Mouse (Mus musculus) forebrain, embryonic 16.5 days (tissue): Measurements from ENCODE around the gene 3110009E18Rik. TPM values are rescaled to one million over a fixed set of nuclear protein-coding genes. Genes with fewer than 3 reads are reported as not detected.

ENCODE experiments used
- ATAC-seq: fragments of 200-750 bp; cut with Nextera tagmentation; 2 replicates; pipeline ENCODE4 v1.8.0; 2017; ENCODE audit warnings: mild to moderate bottlenecking, moderate library complexity
- H3K27ac ChIP-seq: fragments of 300-500 bp; sonication (generic); 2 replicates; pipeline ENCODE4 v1.5.1; 2014; ENCODE audit warnings: low read length, control low read depth
- H3K27me3 ChIP-seq: fragments of 300-500 bp; sonication (generic); replicated peaks from 2 replicates; pipeline ENCODE4 v1.6.1; 2014; ENCODE audit warnings: low read length; ENCODE audit not compliant: control insufficient read depth, insufficient read depth
- H3K36me3 ChIP-seq: fragments of 300-500 bp; sonication (generic); 2 replicates; pipeline ENCODE4 v1.6.1; 2014; ENCODE audit not compliant: control insufficient read depth, insufficient read depth
- H3K4me1 ChIP-seq: fragments of 300-500 bp; sonication (generic); replicated peaks from 2 replicates; pipeline ENCODE4 v1.6.1; 2014; ENCODE audit warnings: low read length; ENCODE audit not compliant: control insufficient read depth, insufficient read depth
- H3K4me2 ChIP-seq: fragments of 300-500 bp; sonication (generic); 2 replicates; pipeline ENCODE4 v1.6.1; 2014; ENCODE audit warnings: mild to moderate bottlenecking, low read length, control low read depth
- H3K4me3 ChIP-seq: fragments of 300-500 bp; sonication (generic); replicated peaks from 2 replicates; pipeline ENCODE4 v1.5.1; 2014; ENCODE audit warnings: mild to moderate bottlenecking, low read length, control low read depth
- H3K9ac ChIP-seq: fragments of 300-500 bp; sonication (generic); replicated peaks from 2 replicates; pipeline ENCODE4 v1.6.1; 2014; ENCODE audit warnings: low read depth, low read length, control low read depth
- H3K9me3 ChIP-seq: fragments of 300-500 bp; sonication (generic); 2 replicates; pipeline ENCODE4 v1.6.1; 2016; ENCODE audit warnings: low read length; ENCODE audit not compliant: control insufficient read depth
- WGBS: fragments of 180-500 bp; shearing (Covaris S2); extraction: QIAGEN DNeasy Blood & Tissue Kit; methylation state at CpG from one replicate; pipeline ENCODE4 v1.1.7; 2014; 5-methylcytosine and 5-hydroxymethylcytosine counted together
- polyA plus RNA-seq: library from polyadenylated mRNA; unstranded; fragments of >200 nt; fragmentation: Nextera tagmentation; extraction: Ambion mirVana; gene quantifications from 2 replicates; pipeline ENCODE4 v1.2.1, GENCODE M21; 2015

The 3110009E18Rik gene
- polyA plus RNA-seq, 1 experiment from 2014 or later = 22.8 TPM

- no peak overlapping the region for H3K4me2 ChIP-seq
- no peak for ATAC-seq
- no peak overlapping the region for H3K9ac ChIP-seq
- no peak overlapping the region for H3K4me3 ChIP-seq
- H3K4me1 ChIP-seq = no peaks in the 10 kb centered on the region
- 69% methylated on average over 6 of the region's 6 CpGs for WGBS
- no peaks in the 10 kb centered on the region for H3K9me3 ChIP-seq
- H3K36me3 ChIP-seq = no peaks in the 10 kb centered on the region
- no peak overlapping the region for H3K27ac ChIP-seq
- H3K27me3 ChIP-seq = no peaks in the 10 kb centered on the region
Observed at GRCm38 (mm10) chr1:120099483-120099882, 21.5 kb upstream of the 3110009E18Rik start.

GRCm38 (mm10) chr1:120100456-120101226, 20.3 kb upstream of the 3110009E18Rik start:
- Histone ChIP-seq H3K36me3 (no peaks in the 10 kb centered on the region), H3K27ac (no peak overlapping the region), H3K9me3 (no peaks in the 10 kb centered on the region), H3K4me1 (no peaks in the 10 kb centered on the region), H3K4me2 (no peak overlapping the region), H3K4me3 (no peak overlapping the region), H3K9ac (no peak overlapping the region), H3K27me3 (no peaks in the 10 kb centered on the region)
- WGBS = 82% methylated on average over 8 of the region's 8 CpGs
- no peak for ATAC-seq

GRCm38 (mm10) chr1:120101227-120101609, 19.8 kb upstream of the 3110009E18Rik start:
- no peak for ATAC-seq

GRCm38 (mm10) chr1:120105556-120105959, 15.4 kb upstream of the 3110009E18Rik start:
- H3K27ac ChIP-seq = no peak overlapping the region
- no peak for ATAC-seq
- no peaks in the 10 kb centered on the region for H3K36me3 ChIP-seq
- 69% methylated on average over 5 of the region's 5 CpGs for WGBS
- no peak overlapping the region for H3K4me2 ChIP-seq
- no peaks in the 10 kb centered on the region for H3K4me1 ChIP-seq
- H3K27me3 ChIP-seq = no peaks in the 10 kb centered on the region
- H3K9me3 ChIP-seq = no peaks in the 10 kb centered on the region
- H3K9ac ChIP-seq = no peak overlapping the region
- no peak overlapping the region for H3K4me3 ChIP-seq

More at GRCm38 (mm10) chr1:120101227-120101609, 19.8 kb upstream of the 3110009E18Rik start:
- H3K9me3 ChIP-seq = no peaks in the 10 kb centered on the region
- no peaks in the 10 kb centered on the region for H3K4me1 ChIP-seq
- no peaks in the 10 kb centered on the region for H3K27me3 ChIP-seq
- H3K4me3 ChIP-seq = no peak overlapping the region
- no peaks in the 10 kb centered on the region for H3K36me3 ChIP-seq
- H3K27ac ChIP-seq = no peak overlapping the region
- 84% methylated on average over 3 of the region's 3 CpGs for WGBS
- H3K9ac ChIP-seq = no peak overlapping the region
- no peak overlapping the region for H3K4me2 ChIP-seq

- H3K9me3 ChIP-seq = no peaks in the 10 kb centered on the region
- WGBS = 89% methylated on average over 19 of the region's 19 CpGs
- H3K4me3 ChIP-seq = no peak overlapping the region
- H3K4me2 ChIP-seq = no peak overlapping the region
- peaks cover 8% of the 10 kb centered on the region for H3K36me3 ChIP-seq
- no peaks in the 10 kb centered on the region for H3K27me3 ChIP-seq
- H3K27ac ChIP-seq = no peak overlapping the region
- peaks cover 2% of the 10 kb centered on the region; the same call in 1 of the 2 replicates for H3K4me1 ChIP-seq
- H3K9ac ChIP-seq = no peak overlapping the region
- ATAC-seq = no peak
Observed at GRCm38 (mm10) chr1:120109741-120110432, 11.1 kb upstream of the 3110009E18Rik start.

GRCm38 (mm10) chr1:120111766-120112165, 9.2 kb upstream of the 3110009E18Rik start:
- Histone ChIP-seq H3K4me2 (no peak overlapping the region), H3K36me3 (peaks cover 10% of the 10 kb centered on the region), H3K9me3 (no peaks in the 10 kb centered on the region), H3K9ac (no peak overlapping the region), H3K4me1 (peaks cover 15% of the 10 kb centered on the region), H3K4me3 (no peak overlapping the region), H3K27ac (no peak overlapping the region), H3K27me3 (no peaks in the 10 kb centered on the region)
- ATAC-seq = no peak
- WGBS = 83% methylated on average over 8 of the region's 8 CpGs

GRCm38 (mm10) chr1:120112251-120113187, 8.5 kb upstream of the 3110009E18Rik start:
- H3K4me3 ChIP-seq = no peak overlapping the region
- no peaks in the 10 kb centered on the region for H3K9me3 ChIP-seq
- no peak overlapping the region for H3K9ac ChIP-seq
- H3K4me2 ChIP-seq = no peak overlapping the region
- H3K27ac ChIP-seq = no peak overlapping the region; the same call in 1 of the 2 replicates
- 91% methylated on average over 12 of the region's 12 CpGs for WGBS
- ATAC-seq = no peak
- H3K36me3 ChIP-seq = peaks cover 10% of the 10 kb centered on the region
- no peaks in the 10 kb centered on the region for H3K27me3 ChIP-seq
- peaks cover 15% of the 10 kb centered on the region for H3K4me1 ChIP-seq

- Histone ChIP-seq H3K4me1 (peaks cover 40% of the 10 kb centered on the region), H3K9me3 (no peaks in the 10 kb centered on the region), H3K4me2 (no peak overlapping the region), H3K27me3 (no peaks in the 10 kb centered on the region), H3K27ac (peak overlapping the region; percentile 79), H3K4me3 (no peak overlapping the region), H3K9ac (no peak overlapping the region), H3K36me3 (peaks cover 10% of the 10 kb centered on the region)
- peak; percentile 87 for ATAC-seq
- WGBS = 19% methylated on average over 9 of the region's 9 CpGs
Observed at GRCm38 (mm10) chr1:120115671-120116081, 5.3 kb upstream of the 3110009E18Rik start.

GRCm38 (mm10) chr1:120116106-120116505, 4.9 kb upstream of the 3110009E18Rik start:
- H3K36me3 ChIP-seq = peaks cover 10% of the 10 kb centered on the region
- no peak for ATAC-seq
- peaks cover 40% of the 10 kb centered on the region for H3K4me1 ChIP-seq
- H3K4me3 ChIP-seq = no peak overlapping the region
- 39% methylated on average over 11 of the region's 11 CpGs for WGBS
- no peak overlapping the region for H3K9ac ChIP-seq
- no peaks in the 10 kb centered on the region for H3K27me3 ChIP-seq
- no peak overlapping the region for H3K4me2 ChIP-seq
- H3K27ac ChIP-seq = peak overlapping the region; percentile 69
- H3K9me3 ChIP-seq = no peaks in the 10 kb centered on the region
